In the genomic region with DNA sequence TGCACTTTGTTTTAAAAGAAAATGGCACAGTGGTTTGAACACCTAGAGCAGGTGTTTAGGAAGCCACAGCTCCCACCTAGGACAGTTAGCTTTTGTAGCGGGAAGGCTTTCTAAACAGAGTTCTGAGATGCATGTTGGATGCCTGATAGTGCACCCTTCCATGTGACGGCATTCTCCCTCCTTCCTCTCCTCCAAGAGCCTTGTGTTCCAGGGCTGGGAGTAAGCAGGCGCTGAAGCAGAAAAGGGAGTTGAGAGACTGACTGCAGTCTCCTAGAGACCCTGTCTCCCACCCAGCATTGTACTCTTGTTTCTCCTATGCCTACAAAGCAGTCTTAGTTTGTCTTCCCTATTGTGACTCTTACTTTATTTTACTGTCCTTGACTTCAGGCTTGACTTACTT, we compare ENCODE assay signal across 12 mouse cellular contexts. TPM values are rescaled to one million over a fixed set of nuclear protein-coding genes. Genes with fewer than 3 reads are reported as not detected.
DNase-seq lines count a peak whose midpoint lies in the region; ATAC-seq and TF ChIP-seq lines count a peak whose summit lies in the region.
"Had no signal": no experiment of that assay in that cellular context is flagged by ENCODE, and none has a peak within 500 bp of the region (broad histone marks: within the 10 kb centered on the region; RNA-seq: fewer than 3 reads in every experiment).

No protein-coding gene starts in this region.

- H3K4me2 ChIP-seq in hindbrain, embryonic 11.5 days (replicated peaks; ENCODE audit: low read depth, low read length), result no peak overlapping the region
- H3K4me2 ChIP-seq in hindbrain, embryonic 15.5 days, result peak overlapping the region; percentile 84

- H3K4me3 ChIP-seq in hindbrain, embryonic 10.5 days, result peak overlapping the region; percentile 23; the same call in 1 of the 2 replicates
- no peak overlapping the region for H3K4me3 ChIP-seq in hindbrain, embryonic 11.5 days (ENCODE audit: low read depth, low read length)
- H3K4me3 ChIP-seq in thymus, adult 2 months (ENCODE audit: control insufficient read depth, insufficient read depth, low read length), result no peak overlapping the region
- H3K4me3 ChIP-seq in hindbrain, embryonic 15.5 days, result peak overlapping the region; percentile 99

- no peak for TF ChIP-seq CTCF in thymus, adult 2 months (IDR thresholded peaks at IDR 0.05; ENCODE audit: borderline replicate concordance, control insufficient read depth, extremely low read depth, insufficient read depth, low read length, poor library complexity)

- H3K9ac ChIP-seq in hindbrain, embryonic 11.5 days (ENCODE audit: low read depth, low read length), result no peak overlapping the region
- no peak overlapping the region; the same call in 1 of the 2 replicates for H3K9ac ChIP-seq in hindbrain, embryonic 15.5 days

- no peaks in the 10 kb centered on the region for H3K9me3 ChIP-seq in hindbrain, embryonic 10.5 days
- no peaks in the 10 kb centered on the region for H3K9me3 ChIP-seq in hindbrain, embryonic 11.5 days (ENCODE audit: control insufficient read depth, low read length)
- no peaks in the 10 kb centered on the region for H3K9me3 ChIP-seq in hindbrain, embryonic 15.5 days

- H3K27ac ChIP-seq in hindbrain, embryonic 10.5 days, result no peak overlapping the region
- no peak overlapping the region for H3K27ac ChIP-seq in hindbrain, embryonic 11.5 days (ENCODE audit: low read depth, low read length)
- H3K27ac ChIP-seq in thymus, adult 2 months (ENCODE audit: control insufficient read depth, insufficient read depth, low read length), result peak overlapping the region; percentile 16; the same call in 1 of the 2 replicates
- H3K27ac ChIP-seq in hindbrain, embryonic 15.5 days (replicated peaks), result no peak overlapping the region

- peaks cover 35% of the 10 kb centered on the region for H3K4me1 ChIP-seq in hindbrain, embryonic 10.5 days (replicated peaks)
- H3K4me1 ChIP-seq in hindbrain, embryonic 11.5 days (replicated peaks; ENCODE audit: control insufficient read depth, insufficient read depth, low read length), result peaks cover 3% of the 10 kb centered on the region; the same call in 1 of the 2 replicates
- H3K4me1 ChIP-seq in thymus, adult 2 months (replicated peaks; ENCODE audit: control insufficient read depth, insufficient read depth, low read length), result peaks cover 18% of the 10 kb centered on the region
- peaks cover 38% of the 10 kb centered on the region for H3K4me1 ChIP-seq in hindbrain, embryonic 15.5 days (replicated peaks)

- no peak for ATAC-seq in hindbrain, embryonic 11.5 days (ENCODE audit: low FRiP score)
- no peak for ATAC-seq in hindbrain, embryonic 15.5 days (ENCODE audit: low FRiP score, low read depth)
- no peak for ATAC-seq in erythroblast, adult 5-6 weeks (replicated peaks; ENCODE audit: low FRiP score, poor library complexity, severe bottlenecking)
- ATAC-seq: activated CD4-positive, CD25-positive, alpha-beta regulatory T cell, adult 4 months had no signal

- no peak for DNase-seq in hindbrain, embryonic 10.5 days (ENCODE audit: low spot score)
- no peak for DNase-seq in hindbrain, embryonic 11.5 days (ENCODE audit: low spot score)
- DNase-seq in thymus, adult 2 months, result no peak
- no peak for DNase-seq in thymus, postnatal 10 days (ENCODE audit: low spot score in 2 of 2)
- no peak for DNase-seq in gastrocnemius, postnatal 4 days (ENCODE audit: low spot score in 2 of 2)
- DNase-seq in kidney, adult 8-10 months, result no peak
- DNase-seq: cerebellum, adult 11-12 months; left cerebral cortex, postnatal 4 days had no signal

- H3K36me3 ChIP-seq in hindbrain, embryonic 10.5 days, result peaks cover 50% of the 10 kb centered on the region
- H3K36me3 ChIP-seq in hindbrain, embryonic 11.5 days (ENCODE audit: control insufficient read depth, insufficient read depth, low read length), result 0 out of 2 replicates have a peak, but pooled peaks cover 2% of the 10 kb centered on the region
- no peaks in the 10 kb centered on the region for H3K36me3 ChIP-seq in thymus, adult 2 months (ENCODE audit: control insufficient read depth, insufficient read depth, low read length)
- peaks cover 23% of the 10 kb centered on the region for H3K36me3 ChIP-seq in hindbrain, embryonic 15.5 days

- no peaks in the 10 kb centered on the region for H3K27me3 ChIP-seq in hindbrain, embryonic 10.5 days (ENCODE audit: insufficient read depth, poor library complexity, severe bottlenecking)
- H3K27me3 ChIP-seq in hindbrain, embryonic 11.5 days (ENCODE audit: control insufficient read depth, insufficient read depth, low read length), result no peaks in the 10 kb centered on the region
- H3K27me3 ChIP-seq in thymus, adult 2 months (ENCODE audit: control insufficient read depth, insufficient read depth, low read length), result no peaks in the 10 kb centered on the region
- H3K27me3 ChIP-seq in hindbrain, embryonic 15.5 days, result no peaks in the 10 kb centered on the region
- H3K27me3 ChIP-seq: CH12.LX had no signal

- WGBS in hindbrain, embryonic 10.5 days, result 76% methylated on average over 3 of the region's 3 CpGs
- WGBS in hindbrain, embryonic 11.5 days, result 77% methylated on average over 3 of the region's 3 CpGs
- WGBS in thymus, adult 2 months, result 53% methylated on average over 3 of the region's 3 CpGs
- 57% methylated on average over 3 of the region's 3 CpGs for WGBS in hindbrain, embryonic 15.5 days

- no peak for TF ChIP-seq POLR2A in thymus, adult 2 months (IDR thresholded peaks at IDR 0.05; ENCODE audit: control insufficient read depth, extremely low read depth, insufficient read depth, low read length, poor library complexity)

RNA-seq across cellular contexts. Expression of gene Slc5a3, which starts 2.1 kb away (rescaled TPM):
- polyA plus RNA-seq in hindbrain, embryonic 10.5 days (2016; fragmentation: Nextera tagmentation; extraction: Ambion mirVana), result 9.8 and 11.3 TPM in 2 replicates
- 14.6 and 14.9 TPM in 2 replicates for polyA plus RNA-seq in hindbrain, embryonic 11.5 days (2014; fragmentation: Nextera tagmentation; extraction: Ambion mirVana)
- 3.2 and 3.5 TPM in 2 replicates for polyA plus RNA-seq in thymus, adult 2 months (2012; rRNA removed)
- polyA plus RNA-seq in hindbrain, embryonic 15.5 days (2015; fragmentation: Nextera tagmentation; extraction: Ambion mirVana), result 16.6 and 17.8 TPM in 2 replicates
- under 0.01 and 0.21 TPM in 2 replicates for total RNA-seq in erythroblast, adult 5-6 weeks (2015; ENCODE audit: low replicate concordance)
- 0.28 and 0.43 TPM in 2 replicates for total RNA-seq in erythroblast, adult 5-6 weeks (2017; ENCODE audit: low replicate concordance)
- 1 to 10 TPM; 5.2 to 8.8 TPM for total RNA-seq in gastrocnemius, postnatal 4 days (2021)

RNA-seq across cellular contexts. Expression of gene Gm49711, which starts 2.1 kb away (rescaled TPM):
- polyA plus RNA-seq in hindbrain, embryonic 10.5 days (2016; fragmentation: Nextera tagmentation; extraction: Ambion mirVana), result 0.24 TPM in 1 of 2 replicates, not detected in the other
- polyA plus RNA-seq in hindbrain, embryonic 11.5 days (2014; fragmentation: Nextera tagmentation; extraction: Ambion mirVana), result 0.14 and 0.20 TPM in 2 replicates
- polyA plus RNA-seq in thymus, adult 2 months (2012; rRNA removed), result not detected in 2 replicates
- 0.32 and 0.34 TPM in 2 replicates for polyA plus RNA-seq in hindbrain, embryonic 15.5 days (2015; fragmentation: Nextera tagmentation; extraction: Ambion mirVana)
- total RNA-seq in erythroblast, adult 5-6 weeks (2015; ENCODE audit: low replicate concordance), result not detected in 2 replicates
- not detected in 2 replicates for total RNA-seq in erythroblast, adult 5-6 weeks (2017; ENCODE audit: low replicate concordance)
- total RNA-seq in gastrocnemius, postnatal 4 days (2021), result under 1 TPM in 1 of 2 experiments, not detected in 1; 0.32 TPM
- total RNA-seq: CH12.LX had no signal
- polyA plus RNA-seq: activated CD4-positive, CD25-positive, alpha-beta regulatory T cell, adult 4 months had no signal

RNA-seq across cellular contexts. Expression of gene Mrps6, which starts 2.1 kb away (rescaled TPM):
- polyA plus RNA-seq in hindbrain, embryonic 10.5 days (2016; fragmentation: Nextera tagmentation; extraction: Ambion mirVana), result 139 and 143 TPM in 2 replicates
- 139 and 141 TPM in 2 replicates for polyA plus RNA-seq in hindbrain, embryonic 11.5 days (2014; fragmentation: Nextera tagmentation; extraction: Ambion mirVana)
- polyA plus RNA-seq in thymus, adult 2 months (2012; rRNA removed), result 26.2 and 27.2 TPM in 2 replicates
- 179 and 183 TPM in 2 replicates for polyA plus RNA-seq in hindbrain, embryonic 15.5 days (2015; fragmentation: Nextera tagmentation; extraction: Ambion mirVana)
- total RNA-seq in erythroblast, adult 5-6 weeks (2015; ENCODE audit: low replicate concordance), result not detected in 2 replicates
- 2.4 and 5.5 TPM in 2 replicates for total RNA-seq in erythroblast, adult 5-6 weeks (2017; ENCODE audit: low replicate concordance)
- total RNA-seq in gastrocnemius, postnatal 4 days (2021), result 10 to 100 TPM; 20.9 to 23.8 TPM

Comparison
In these comparisons a context has a peak if more than half of its experiments do, and no peak if none do; other contexts are left out.
1. H3K4me3 ChIP-seq: peak in hindbrain, embryonic 10.5 days (single experiment) and hindbrain, embryonic 15.5 days (single experiment); none in hindbrain, embryonic 11.5 days (single experiment) and thymus, adult 2 months (single experiment).